Mouse (Mus musculus) B cell, adult 67 days (primary cell): Measurements from ENCODE around the gene Cyp2c29. TPM values are rescaled to one million over a fixed set of nuclear protein-coding genes. Genes with fewer than 3 reads are reported as not detected.

Source experiments
- total RNA-seq, 2 experiments: library from RNA; stranded (reverse); gene quantifications; 4 replicates each; pipeline ENCODE4 v1.2.4; 2023

Gene Cyp2c29
- total RNA-seq = not detected

DNA sequence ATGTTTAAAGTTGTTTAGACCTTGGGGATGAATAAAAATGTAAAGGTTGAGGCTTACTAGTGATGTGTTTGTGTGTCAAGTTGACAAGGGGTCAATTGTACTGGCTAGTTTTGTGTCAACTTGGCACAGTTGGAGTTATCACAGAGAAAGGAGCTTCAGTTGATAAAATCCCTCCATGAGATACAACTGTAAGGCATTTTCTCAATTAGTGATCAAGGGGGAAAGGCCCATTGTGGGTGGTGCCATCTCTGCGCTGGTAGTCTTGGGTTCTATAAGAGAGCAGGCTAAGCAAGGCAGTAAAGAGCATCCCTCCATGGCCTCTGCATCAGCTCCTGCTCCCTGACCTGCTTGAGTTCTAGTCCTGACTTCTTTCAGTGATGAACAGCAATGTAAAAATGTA is at the start of gene Cyp2c29:
Cyp2c29 (plus strand) TSS at position 301 of the 400 bp plus-strand sequence.

Other genes starting within 250 kb of the Cyp2c29 start
- not detected for gene Cyp2c65, start 208.4 kb upstream of the Cyp2c29 start, total RNA-seq
- not detected for gene Cyp2c66, start 155.5 kb upstream of the Cyp2c29 start, total RNA-seq
- not detected for gene Cyp2c38, start 193.7 kb downstream of the Cyp2c29 start, total RNA-seq
- not detected for gene Cyp2c39, start 241.5 kb downstream of the Cyp2c29 start, total RNA-seq